Mouse (Mus musculus) spleen, adult 18-20 months (tissue): Measurements from ENCODE around the gene Epp13.
A peak's percentile ranks its signal among the peaks of the same experiment; 100 is the strongest.
"Not testable (repeated sequence)": the region's sequence is repeated elsewhere in the genome, so short reads cannot be mapped to it uniquely, and the experiment has no call there.

Experiments
- DNase-seq, 2 experiments: peaks; one replicate each; pipeline ENCODE4 v3.0.0; 2022; ENCODE audit warnings: mixed read lengths in 2 of 2

The Epp13 gene

GRCm38 (mm10) chr7:6252410-6252809 is at the start of gene Epp13:
TSS of gene Epp13 (plus strand) at chr7:6252710.
- no peak for DNase-seq

- DNase-seq: no peak
Observed at GRCm38 (mm10) chr7:6204200-6204599, 48.3 kb upstream of the Epp13 start.

DNA sequence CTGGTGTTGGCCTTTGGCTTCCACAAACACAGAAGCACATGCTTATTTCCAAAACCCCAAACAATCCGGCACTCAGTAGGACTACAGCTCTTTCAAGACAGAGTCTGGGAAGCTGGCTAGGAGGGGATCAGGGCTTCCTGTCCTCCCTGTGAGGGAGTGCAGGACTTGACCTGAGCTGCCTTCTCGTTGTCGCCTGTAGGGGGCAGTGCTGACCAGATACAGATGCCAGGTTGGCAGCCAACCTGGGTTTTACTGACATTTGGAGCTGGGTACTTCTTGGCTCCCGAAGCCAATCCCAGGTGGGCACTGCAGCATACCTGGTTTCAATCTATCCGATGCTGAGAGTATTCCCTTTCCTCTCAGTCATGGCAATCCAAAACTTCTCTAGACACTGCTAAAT is 39.4 kb upstream of the Epp13 start:
- peak in 1 of 2 experiments; percentile 37 for DNase-seq

DNA sequence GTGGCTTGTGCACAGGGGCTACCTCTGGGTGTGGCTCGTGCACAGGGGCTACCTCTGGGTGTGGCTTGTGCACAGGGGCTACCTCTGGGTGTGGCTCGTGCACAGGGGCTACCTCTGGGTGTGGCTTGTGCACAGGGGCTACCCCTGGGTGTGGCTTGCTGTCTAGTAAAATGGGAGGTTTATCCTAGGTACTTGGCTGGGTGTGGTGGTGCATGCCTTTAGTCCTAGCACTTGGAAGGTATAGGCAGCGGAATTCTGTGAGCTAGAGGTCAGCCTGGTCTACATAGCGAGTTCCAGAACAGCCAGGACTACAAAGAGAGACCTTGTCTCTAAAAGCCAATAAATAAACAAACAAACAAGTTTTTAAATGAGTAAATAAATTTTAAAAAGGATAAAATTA is 37.8 kb upstream of the Epp13 start:
- not testable (repeated sequence) for DNase-seq

GRCm38 (mm10) chr7:6220147-6220546 is 32.4 kb upstream of the Epp13 start:
- no peak for DNase-seq

GRCm38 (mm10) chr7:6221978-6222377 is 30.5 kb upstream of the Epp13 start, which contains the start of gene Zscan5b:
TSS of gene Zscan5b (plus strand) at chr7:6222278.
- no peak for DNase-seq

DNA sequence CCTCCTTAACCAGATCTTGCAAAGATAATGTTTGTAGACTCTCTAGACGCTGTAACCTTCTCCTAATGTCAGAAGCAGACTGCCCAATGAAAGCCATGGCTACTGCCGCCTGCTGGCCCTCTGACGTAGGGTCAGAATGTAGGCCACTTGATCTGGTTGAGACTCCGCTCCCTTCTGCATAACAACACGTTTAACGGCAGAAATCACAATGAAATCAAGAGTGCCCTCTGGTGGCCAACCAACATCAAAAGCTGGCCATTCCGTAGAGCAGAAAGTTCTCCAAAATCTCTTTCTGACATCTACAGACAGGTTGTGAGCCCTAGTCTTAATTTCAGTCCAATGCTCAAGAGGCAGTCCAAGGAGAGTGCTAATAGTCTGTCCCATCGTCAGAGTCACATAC is 24.0 kb upstream of the Epp13 start:
- not testable (repeated sequence) for DNase-seq

GRCm38 (mm10) chr7:6239787-6240186 is 12.7 kb upstream of the Epp13 start:
- DNase-seq: no peak

DNA sequence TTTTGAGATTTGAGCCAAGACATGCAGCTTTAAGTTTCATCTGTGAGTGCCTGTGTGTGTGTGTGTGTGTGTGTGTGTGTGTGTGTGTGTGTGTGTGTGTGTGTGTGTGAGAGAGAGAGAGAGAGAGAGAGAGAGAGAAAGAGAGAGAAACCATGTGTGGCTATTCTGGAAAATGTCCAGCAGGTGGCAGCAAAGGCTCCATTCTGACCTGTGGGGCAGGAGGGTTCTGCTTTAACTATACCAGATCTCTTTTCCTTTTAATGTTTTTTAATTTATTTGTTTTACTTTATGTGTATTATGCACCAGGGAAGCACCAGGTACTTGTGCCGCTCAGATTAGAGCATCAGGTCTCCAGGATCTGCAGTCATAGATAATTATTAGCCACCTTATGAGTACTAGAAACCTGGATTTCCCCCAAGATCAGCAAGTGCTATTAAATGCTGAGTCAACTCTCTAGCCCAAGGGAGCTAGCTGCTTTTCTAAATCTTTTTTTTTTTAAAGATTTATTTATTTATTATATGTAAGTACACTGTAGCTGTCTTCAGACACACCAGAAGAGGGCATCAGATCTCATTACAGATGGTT is 11.6 kb upstream of the Epp13 start:
- peak in 1 of 2 experiments; percentile 44 for DNase-seq

DNA sequence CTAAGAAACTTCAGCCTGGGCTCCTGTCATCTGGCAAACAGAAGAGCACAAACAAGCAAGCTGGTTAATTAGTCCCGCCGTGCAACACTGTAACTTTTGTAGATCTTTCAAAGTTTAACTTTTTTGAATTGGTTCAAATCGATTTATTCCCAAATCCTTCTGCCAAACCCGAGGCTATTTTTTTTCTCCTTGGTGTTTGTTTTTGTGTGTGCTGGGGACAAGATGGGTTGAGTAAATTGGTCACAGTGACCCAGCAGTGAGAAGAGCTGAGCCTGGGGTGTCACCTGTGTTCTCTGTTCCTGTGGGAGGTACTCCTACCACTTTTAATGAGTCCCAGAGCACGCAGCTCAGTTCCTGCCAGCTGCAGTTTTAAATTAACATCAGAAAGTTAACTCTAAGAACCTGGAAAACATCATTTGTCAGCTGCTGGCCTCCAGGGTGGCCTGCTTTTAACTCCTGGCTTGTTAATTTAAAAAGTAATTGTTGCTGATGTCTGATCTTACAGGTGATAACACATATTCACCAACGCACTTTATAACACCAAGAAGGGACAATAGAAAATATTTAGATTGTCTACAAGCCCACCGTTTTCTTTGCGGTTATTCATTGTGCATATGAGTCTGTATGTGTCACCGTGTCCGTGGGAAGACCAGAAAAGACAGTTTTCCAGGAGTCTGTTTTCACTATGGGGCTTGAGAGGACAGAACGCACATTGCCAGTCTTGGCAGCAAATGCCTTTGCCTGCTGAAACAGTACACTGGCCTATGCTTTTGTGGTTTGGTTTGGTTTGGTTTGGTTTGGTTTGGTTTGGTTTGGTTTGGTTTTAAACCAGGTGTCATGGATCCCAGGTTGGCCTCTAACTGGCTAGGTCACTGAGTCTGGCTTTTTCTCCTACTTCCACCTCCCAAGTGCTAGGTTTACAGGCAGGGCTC is 7.9 kb upstream of the Epp13 start:
- no peak for DNase-seq

DNA sequence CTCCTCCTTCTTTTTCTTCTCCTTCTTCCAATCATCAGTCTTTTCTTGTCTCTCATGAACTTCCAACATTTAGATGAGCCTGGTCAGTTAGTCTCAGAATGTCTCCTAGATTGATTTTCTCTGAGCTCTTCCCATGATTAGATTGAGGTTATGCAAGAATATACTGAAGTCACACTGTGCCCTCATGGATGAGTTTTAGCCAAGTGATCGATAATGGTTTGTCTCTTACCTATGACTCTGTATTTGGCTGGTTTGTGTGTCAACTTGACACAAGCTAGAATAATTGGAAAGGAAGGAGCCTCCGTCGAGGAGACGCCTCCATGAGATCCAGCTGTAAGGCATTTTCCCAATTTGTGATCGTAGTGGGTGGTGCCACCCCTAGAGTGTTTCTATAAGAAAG is 1.9 kb downstream of the Epp13 start:
- no peak for DNase-seq

- DNase-seq: no peak
Observed at GRCm38 (mm10) chr7:6257386-6257785, 4.9 kb downstream of the Epp13 start.

DNA sequence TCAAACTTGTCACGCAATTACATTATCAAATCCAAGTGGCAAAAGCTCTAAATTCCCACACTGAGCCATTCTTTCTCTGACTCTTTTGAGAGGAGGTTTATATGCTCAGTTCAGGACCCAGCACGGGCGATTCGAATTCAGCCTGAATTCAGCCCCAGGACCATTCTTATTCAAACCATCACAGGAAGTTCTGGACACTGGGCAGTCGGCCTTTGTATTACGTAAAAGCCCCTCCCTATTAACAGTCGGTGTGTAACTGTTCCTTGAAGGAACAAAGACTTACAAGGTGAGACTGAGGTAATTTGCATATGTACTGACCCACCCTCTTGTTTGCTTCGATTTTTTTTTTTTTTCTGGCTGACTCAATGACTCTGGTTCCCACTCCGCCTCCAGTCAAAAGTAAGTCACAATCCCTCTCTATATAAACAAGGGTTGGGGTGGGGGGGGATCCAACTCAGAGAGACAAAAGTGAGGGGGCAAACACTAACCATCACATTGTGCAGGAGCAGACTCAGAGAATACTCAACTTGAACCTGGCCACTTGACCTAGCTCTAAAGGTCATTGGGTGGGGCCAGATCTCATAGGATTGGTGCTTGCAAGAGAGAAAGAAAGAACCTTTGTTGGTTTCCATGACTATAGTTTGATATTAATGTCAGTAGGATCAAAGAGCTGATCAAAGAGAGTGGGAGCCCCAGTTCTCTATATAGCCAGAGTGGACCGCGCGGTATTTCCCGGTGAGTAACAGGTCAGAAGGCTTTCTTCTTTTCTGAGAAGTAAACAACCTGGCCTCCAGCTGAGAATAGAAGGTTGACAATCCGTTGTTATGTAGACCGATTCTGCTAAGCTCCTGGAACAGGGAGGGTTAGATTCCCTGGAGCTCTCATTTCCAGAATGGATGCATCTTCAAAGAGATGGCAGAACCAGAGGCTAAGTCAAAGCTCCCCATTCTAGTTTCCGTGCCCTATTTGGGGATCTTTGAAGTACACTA is 6.0 kb downstream of the Epp13 start:
- DNase-seq: no peak

DNA sequence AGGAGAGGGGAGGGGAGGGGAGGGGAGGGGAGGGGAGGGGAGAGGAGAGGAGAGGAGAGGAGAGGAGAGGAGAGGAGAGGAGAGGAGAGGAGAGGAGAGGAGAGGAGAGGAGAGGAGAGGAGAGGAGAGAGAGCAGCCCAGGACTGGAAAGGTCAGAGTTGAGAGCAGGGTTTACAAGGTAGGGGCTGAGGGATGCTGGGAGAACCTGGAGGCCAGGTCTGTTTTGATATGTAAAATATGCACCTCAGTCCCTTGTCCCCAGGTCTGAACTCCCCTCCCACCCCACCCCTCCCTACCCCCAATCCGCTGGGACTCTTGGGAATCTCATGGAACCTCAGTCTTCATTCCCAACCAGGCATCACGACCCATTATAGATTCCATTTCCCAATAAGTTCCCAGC is 7.5 kb downstream of the Epp13 start:
- not testable (repeated sequence) for DNase-seq

GRCm38 (mm10) chr7:6262120-6262519 is 9.6 kb downstream of the Epp13 start:
- no peak for DNase-seq

DNA sequence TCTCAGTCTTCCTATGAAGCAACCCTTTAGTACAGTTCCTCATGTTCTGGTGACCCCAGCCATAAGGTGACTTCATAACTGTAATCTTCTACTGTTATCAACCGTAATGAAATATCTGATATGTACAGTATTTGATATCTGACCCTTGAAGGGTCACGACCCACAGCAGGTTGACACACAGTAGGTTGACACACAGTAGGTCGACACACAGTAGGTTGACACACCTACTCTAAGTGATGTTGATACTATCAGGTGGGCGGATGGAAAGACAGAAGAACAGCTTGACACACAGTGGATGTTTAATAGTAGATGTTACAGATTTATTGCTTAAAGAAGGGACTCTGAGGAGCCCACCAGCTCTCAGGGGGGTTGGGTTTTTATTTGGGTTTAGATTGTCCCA is 10.5 kb downstream of the Epp13 start:
- DNase-seq: no peak

DNA sequence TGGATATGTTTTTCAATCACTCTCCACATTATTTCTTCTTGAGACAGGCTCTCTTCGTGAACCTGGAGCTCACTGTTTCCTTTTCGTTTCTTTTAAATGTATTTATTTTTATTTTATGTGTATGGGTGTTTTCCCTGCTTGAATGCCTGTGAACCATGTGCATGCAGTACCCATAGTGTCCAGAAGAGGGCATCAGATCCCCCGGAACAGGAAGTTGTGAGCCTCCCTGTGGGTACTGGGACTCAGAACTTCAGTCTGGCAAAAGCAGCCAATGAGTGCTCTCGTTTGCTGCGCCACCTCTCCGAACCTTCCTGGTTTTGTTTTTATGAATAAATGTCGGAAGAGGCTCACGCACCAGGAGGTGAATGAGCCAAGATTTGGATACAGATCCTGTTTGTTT is 13.2 kb downstream of the Epp13 start:
- DNase-seq: peak in 1 of 2 experiments; percentile 40

GRCm38 (mm10) chr7:6277906-6278305 is 25.4 kb downstream of the Epp13 start:
- no peak for DNase-seq

DNA sequence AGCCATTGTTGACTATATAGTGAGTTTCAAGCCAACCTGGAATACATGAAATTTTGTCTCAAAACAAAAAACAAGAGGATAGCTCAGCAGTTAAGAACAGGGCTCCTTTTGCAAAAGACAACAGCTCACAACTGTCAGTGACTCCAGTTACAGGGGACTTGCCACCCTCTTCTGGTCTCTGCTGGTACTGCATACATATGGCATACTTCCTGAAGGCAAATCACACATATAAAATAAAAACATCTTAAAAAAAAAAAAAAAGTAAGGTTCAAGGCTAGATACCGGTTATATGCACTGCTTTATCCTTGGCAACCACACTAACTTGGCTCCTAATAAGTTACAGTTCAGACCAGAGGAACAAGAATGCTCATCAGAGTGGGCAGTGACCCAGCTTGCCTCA is 30.2 kb downstream of the Epp13 start:
- peak in 1 of 2 experiments; percentile 75 for DNase-seq

GRCm38 (mm10) chr7:6283451-6284075 is 31.1 kb downstream of the Epp13 start:
- peak; percentile 59 to 76 for DNase-seq

DNA sequence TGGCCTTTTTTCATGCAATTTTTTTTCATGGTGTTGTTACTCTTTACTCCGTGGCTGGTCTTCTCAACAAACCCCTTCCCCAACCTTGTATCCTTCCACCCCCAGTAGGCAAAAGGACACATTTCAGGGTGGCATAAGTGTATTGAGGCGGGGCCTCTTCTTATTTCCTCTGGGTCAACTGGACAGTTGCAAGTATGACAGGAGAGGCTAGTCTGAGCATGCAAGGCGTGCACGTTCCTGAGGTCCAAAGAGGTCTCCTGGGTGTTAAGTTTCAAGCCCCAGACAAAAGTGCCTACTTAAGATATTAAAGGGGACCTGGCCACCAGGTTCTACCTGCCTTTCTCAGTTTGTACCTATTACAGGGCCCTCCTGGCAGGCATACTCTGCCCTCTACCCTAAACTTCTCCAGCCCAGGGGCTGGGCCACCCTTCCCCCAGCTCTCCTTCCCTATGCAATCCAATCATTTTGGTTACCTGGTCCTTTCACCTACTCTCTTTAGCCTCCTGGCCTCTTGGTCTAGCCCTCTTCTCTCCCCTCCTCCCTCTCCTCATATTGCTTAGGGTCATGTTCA is 32.0 kb downstream of the Epp13 start:
- no peak for DNase-seq

- no peak for DNase-seq
Observed at GRCm38 (mm10) chr7:6285366-6285765, 32.9 kb downstream of the Epp13 start.
